Mouse (Mus musculus) Patski (cell line): ENCODE data around the gene 2200002J24Rik. TPM values are rescaled to one million over a fixed set of nuclear protein-coding genes. Genes with fewer than 3 reads are reported as not detected.
A peak's percentile ranks its signal among the peaks of the same experiment; 100 is the strongest.
"Not testable (repeated sequence)": the region's sequence is repeated elsewhere in the genome, so short reads cannot be mapped to it uniquely, and the experiment has no call there.

Source experiments
- ATAC-seq: fragments of 100-300 bp; one replicate; pipeline ENCODE4 v1.8.0; 2021
- CTCF ChIA-PET: fragments of 350-600 bp; sonication (Branson Sonifier 250); formaldehyde crosslinking; loops from one replicate; lab custom pipeline; 2022; ENCODE audit warnings: inconsistent platforms; lab: Charles Lee
- POLR2A ChIA-PET: fragments of 350-600 bp; sonication (Branson Sonifier 250); formaldehyde crosslinking; loops from one replicate; lab custom pipeline; 2022; ENCODE audit warnings: antibody characterized with exemption, inconsistent platforms; lab: Charles Lee
- DNase-seq: peaks from one replicate; pipeline ENCODE4 v3.0.0-alpha.2; 2011; ENCODE audit warnings: low read depth, low spot score
- H3K27me3 ChIP-seq: fragments of 371-371 bp; one replicate; pipeline ENCODE4 v1.5.1; 2021
- CTCF ChIP-seq: fragments of 100-300 bp; IDR thresholded peaks from one replicate; pipeline ENCODE4 v1.5.1; 2021
- in situ Hi-C: fragments of 300-500 bp; cut with MboI; formaldehyde crosslinking; loops from 3 replicates; pipeline ENCODE4 v1.11.1; 2018; ENCODE audit warnings: low pct_unique_long_range_greater_than_20kb, mixed read lengths
- polyA plus RNA-seq: library from polyadenylated mRNA; unstranded; gene quantifications from one replicate; pipeline ENCODE4 v1.2.3, GENCODE M21; 2021

The 2200002J24Rik gene
- polyA plus RNA-seq, 1 experiment from 2014 or later = 0.13 TPM

DNA sequence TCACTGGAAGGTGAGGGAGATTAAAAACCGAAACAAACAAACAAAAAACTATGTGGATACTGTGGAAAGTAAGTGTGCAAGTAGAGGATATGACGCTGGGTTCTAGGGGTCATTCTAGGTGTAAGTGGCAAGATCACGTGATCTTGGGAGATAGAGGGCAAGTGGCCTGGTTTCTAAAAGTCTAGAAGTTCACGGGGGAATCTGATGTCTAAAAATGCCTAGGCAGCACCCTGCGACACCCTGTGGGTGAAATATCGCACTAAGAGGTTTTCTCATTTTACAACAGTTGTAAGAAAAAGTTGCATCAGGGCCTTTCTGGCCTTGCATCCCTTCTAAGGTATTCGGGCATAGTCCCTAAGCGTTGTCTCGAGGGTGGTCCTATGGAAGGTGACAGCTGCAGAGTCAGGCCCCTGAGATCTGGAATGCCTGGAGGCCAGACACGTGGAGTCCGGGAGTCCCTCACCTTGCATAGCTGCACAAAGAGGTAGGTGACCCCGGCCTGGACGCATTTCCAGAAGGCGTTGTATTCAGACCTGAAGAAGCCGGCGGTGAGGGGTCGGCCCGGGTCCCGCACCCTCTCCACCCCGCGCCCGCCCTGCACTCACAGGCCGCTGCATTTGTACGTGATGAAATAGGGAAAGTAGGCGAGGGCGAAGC lies 30.1 kb downstream of the 2200002J24Rik start:
- no peaks in the 10 kb centered on the region for H3K27me3 ChIP-seq
- in situ Hi-C loops = no loop called here
- DNase-seq (no peak), ATAC-seq (peak; percentile 9)
- TF ChIP-seq CTCF = no peak
- CTCF ChIA-PET = interaction anchor here (3.6 kb wide), 1 partner anchor 17 kb away, joined by 19 read pairs; no protein-coding TSS in a partner anchor
- POLR2A ChIA-PET = interaction anchor here (0.6 kb wide), 1 partner anchor 13 kb away, joined by 3 read pairs; no protein-coding TSS in a partner anchor

DNA sequence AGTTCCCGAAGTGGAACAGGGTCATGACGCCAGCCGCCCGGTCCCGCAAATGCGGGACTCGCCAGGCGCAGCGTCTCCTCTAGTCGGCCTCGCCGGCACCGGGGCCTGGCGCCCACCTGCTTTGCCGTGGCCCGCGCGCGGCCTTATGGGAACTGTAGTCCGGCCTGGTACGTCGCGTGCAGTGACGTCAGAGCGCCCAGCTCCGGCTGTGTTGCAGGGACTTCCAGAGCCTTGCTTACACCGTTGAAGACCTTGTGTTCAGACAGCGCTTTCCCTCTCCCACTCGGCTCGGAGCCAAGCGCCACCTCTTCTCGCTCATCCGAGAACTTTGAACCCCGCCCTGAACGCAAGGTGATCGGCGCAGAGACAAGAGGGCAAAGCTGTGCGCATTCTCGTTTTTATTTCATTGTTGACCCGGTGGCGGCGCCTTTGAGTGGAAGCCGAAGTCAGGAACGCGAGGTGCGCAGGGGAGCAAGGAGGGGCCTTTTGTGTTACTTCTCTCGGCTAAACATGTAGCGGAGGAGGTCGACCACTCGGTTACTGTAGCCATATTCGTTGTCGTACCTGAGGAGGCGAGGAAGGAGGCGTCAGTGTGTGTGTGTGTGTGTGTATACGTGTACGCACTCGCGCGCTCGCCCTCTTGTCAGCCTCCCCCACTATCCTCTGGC lies 30.8 kb downstream of the 2200002J24Rik start, which contains the start of gene Tmem147:
Tmem147 (minus strand) TSS at position 145 of the 668 bp plus-strand sequence.
- in situ Hi-C loops = no loop called here
- peak; percentile 90 for ATAC-seq
- ChIA-PET CTCF (interaction anchor here (3.6 kb wide), 1 partner anchor 16 kb away, joined by 19 read pairs; no protein-coding TSS in a partner anchor), POLR2A (interaction anchor here (0.6 kb wide), 2 partner anchors 14 to 251 kb away, joined by 3 read pairs; no protein-coding TSS in a partner anchor)
- no peak for TF ChIP-seq CTCF
- no peaks in the 10 kb centered on the region for H3K27me3 ChIP-seq
- DNase-seq = peak; percentile 70

DNA sequence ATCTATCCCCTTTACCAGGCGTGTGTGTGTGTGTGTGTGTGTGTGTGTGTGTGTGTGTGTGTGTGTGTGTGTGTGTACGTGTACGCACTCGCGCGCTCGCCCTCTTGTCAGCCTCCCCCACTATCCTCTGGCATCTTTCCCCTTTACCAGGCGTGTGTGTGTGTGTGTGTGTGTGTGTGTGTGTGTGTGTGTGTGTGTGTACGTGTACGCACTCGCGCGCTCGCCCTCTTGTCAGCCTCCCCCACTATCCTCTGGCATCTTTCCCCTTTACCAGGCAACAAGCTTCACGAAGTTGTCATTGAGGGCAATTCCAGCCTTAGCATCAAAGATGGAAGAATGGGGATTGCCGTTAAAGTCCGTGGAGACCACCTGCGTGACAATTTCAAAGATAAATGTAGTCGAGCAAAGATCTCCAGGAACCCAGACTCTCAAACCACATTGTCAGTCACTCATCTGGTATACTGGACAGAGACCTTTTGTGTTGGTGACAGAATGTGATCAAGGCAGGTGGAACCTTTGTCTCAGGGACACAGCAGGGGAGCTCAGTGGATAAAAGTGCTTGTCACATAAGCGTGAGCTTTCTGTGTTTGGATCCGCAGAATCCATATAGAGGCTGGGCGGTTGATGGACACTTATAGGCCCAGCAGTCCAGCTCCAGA lies 31.5 kb downstream of the 2200002J24Rik start:
- ChIA-PET POLR2A (interaction anchor here (0.5 to 1.5 kb wide), 3 partner anchors 20 to 252 kb away, joined by 3 to 4 read pairs (median 4); no protein-coding TSS in a partner anchor), CTCF (interaction anchor here (3.6 kb wide), 1 partner anchor 16 kb away, joined by 19 read pairs; no protein-coding TSS in a partner anchor)
- in situ Hi-C loops, H3K27me3 ChIP-seq, DNase-seq, ATAC-seq: not testable (repeated sequence)

DNA sequence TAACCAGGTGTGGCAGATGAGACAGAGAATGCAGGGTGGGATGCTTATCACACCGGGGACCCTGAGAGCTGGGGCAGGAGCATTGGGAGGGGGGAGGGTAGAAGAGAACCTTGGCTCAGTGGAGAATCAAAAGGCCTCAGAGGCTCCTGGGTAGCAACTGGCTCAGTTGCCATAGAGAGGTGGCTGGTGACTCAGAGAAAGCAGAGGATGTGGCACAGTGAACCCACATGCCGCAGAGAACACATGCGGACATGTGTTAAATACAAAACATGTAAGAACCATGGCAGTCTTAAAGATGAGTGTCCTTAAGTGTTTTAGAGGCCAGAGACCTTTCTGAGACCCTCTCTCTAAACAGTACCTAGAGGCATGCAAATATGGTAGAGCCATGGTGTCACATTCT lies 37.5 kb downstream of the 2200002J24Rik start:
- ChIA-PET CTCF (interaction anchor here (0.6 kb wide), 1 partner anchor 9 kb away, joined by 3 read pairs; no protein-coding TSS in a partner anchor), POLR2A (no interaction called here)
- H3K27me3 ChIP-seq = no peaks in the 10 kb centered on the region
- in situ Hi-C loops = no loop called here
- TF ChIP-seq CTCF = no peak
- DNase-seq = no peak
- no peak for ATAC-seq

DNA sequence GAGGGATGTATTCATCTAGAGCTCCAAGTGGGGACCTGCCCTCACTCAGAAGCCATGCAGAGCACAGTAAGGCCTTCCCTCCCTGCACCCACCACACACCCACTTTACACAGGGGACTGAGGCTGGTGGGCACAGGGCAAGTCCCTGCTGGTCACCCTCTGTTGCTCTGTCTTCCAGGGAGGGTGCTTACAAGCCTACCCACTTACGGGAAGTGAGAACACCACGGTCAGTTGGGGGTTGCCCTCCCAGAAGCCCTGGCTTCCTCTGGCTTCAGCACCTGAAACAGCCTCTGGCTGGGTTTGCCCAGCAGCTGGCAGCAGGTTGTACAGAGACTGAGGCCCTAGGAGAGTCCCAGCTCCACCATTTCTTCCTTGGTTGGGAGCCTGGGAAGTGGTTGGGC lies 43.8 kb downstream of the 2200002J24Rik start:
- ATAC-seq, DNase-seq, H3K27me3 ChIP-seq, in situ Hi-C loops, POLR2A ChIA-PET, CTCF ChIA-PET: not testable (repeated sequence)

DNA sequence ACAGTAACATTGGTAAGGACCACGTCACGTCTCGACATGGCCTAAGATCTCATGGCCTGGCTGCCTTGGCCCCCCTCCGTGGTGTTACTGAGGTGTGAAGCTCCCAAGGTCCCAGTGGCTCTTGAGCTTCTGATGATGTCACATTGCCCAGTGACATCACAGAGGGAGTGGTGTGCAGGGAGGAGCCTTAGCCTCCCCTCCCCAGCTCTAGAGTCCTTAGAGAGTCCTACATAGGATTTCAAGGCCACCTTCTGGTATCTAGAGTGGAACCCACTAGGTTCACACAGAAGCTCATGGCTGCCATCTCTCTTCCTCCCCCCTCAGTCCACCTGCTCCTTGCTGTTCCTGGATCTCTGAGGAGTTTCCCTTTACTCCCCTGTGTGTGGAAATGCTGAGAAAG lies 44.9 kb downstream of the 2200002J24Rik start, which contains the start of gene Gapdhs:
Gapdhs (minus strand) TSS at position 65 of the 400 bp plus-strand sequence.
- ATAC-seq, H3K27me3 ChIP-seq, DNase-seq, POLR2A ChIA-PET, in situ Hi-C loops: not testable (repeated sequence)
- CTCF ChIA-PET = interaction anchor here (4.3 kb wide), 1 partner anchor 13 kb away, joined by 19 read pairs; the partner anchor contains the start of gene Tmem147

DNA sequence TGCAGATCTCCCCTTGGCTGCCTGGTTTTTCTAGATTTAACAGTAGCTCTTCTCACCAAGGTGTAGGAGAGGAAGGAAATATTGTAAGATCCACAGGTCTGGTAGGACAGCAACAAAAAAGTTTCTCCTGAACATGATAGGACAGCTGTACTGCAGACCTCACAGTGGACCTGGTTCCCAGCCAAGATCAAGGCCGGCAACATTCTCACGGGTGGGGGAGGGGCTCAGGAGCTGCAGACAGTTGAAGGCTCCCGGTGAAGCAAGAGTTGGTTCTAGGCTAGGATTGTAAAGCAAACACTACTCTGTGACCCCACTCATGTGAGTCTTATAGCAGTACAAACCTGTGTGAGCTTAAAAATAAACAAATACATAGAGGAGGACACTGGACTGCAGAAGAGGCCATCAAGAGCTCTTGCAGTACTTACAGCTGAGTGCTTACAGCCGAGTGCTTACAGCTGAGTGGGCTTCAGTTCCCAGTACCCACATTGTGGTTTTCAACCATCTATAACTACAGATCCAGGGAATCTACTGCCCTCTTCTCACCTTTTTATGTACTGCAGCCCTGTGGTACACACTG lies 45.4 kb downstream of the 2200002J24Rik start:
- no peak for DNase-seq
- H3K27me3 ChIP-seq = no peaks in the 10 kb centered on the region
- POLR2A ChIA-PET = no interaction called here
- in situ Hi-C loops = no loop called here
- no peak for ATAC-seq
- TF ChIP-seq CTCF = no peak
- CTCF ChIA-PET = interaction anchor here (4.3 kb wide), 1 partner anchor 13 kb away, joined by 19 read pairs; the partner anchor contains the start of gene Tmem147

DNA sequence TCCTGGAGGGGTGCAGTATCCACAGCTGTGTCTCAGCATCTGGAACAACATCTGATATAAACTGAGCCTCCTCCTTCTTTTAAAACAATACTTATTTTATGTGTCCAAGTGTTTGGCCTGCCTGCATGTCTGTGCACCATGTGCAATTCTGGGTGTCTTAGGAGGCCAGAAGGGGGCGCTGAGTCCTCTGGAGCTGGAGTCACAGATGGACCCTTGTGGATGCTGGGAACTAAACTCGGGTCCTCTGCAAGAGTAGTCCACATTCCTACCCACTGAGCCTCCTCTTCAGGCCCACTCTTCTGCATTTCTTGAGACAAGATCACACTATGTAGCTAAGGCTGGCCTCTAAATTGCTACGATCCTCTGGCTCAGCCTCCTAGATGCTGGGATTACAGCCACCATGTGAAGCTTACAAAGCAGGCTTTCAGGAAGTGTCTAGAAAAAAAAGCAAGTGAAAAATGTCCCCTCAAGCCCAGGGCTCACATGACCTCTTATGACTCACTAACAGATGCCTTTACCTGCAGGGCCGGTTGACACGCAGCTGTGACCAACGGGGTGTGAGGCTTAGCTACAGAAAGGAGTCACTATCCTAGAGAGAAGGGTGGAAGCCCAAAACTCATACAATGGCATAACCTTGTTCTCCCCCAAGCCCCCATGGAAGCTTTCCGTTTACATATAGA lies 48.9 kb downstream of the 2200002J24Rik start:
- ATAC-seq (no peak), DNase-seq (no peak)
- POLR2A ChIA-PET = no interaction called here
- H3K27me3 ChIP-seq = no peaks in the 10 kb centered on the region
- no peak for TF ChIP-seq CTCF
- in situ Hi-C loops = no loop called here
- CTCF ChIA-PET = interaction anchor here (2.5 to 4.3 kb wide), 2 partner anchors 11 to 17 kb away, joined by 9 to 19 read pairs; partner anchors contain the start of gene Tmem147

Other genes starting within 250 kb of the 2200002J24Rik start
- gene Kirrel2, start 241.2 kb upstream of the 2200002J24Rik start, polyA plus RNA-seq = not detected
- not detected for gene Nphs1, start 240.6 kb upstream of the 2200002J24Rik start, polyA plus RNA-seq
- 0.05 TPM for gene Prodh2, start 205.3 kb upstream of the 2200002J24Rik start, polyA plus RNA-seq
- 5.4 TPM for gene Arhgap33, start 163.9 kb upstream of the 2200002J24Rik start, polyA plus RNA-seq
- 29.8 TPM for gene Hspb6, start 146.7 kb upstream of the 2200002J24Rik start, polyA plus RNA-seq
- gene Proser3, start 146.6 kb upstream of the 2200002J24Rik start, polyA plus RNA-seq = 19.5 TPM
- gene Lin37, start 139.1 kb upstream of the 2200002J24Rik start, polyA plus RNA-seq = 36.4 TPM
- 47.8 TPM for gene U2af1l4, start 135.6 kb upstream of the 2200002J24Rik start, polyA plus RNA-seq
- 3.6 TPM for gene Gm49396, start 135.6 kb upstream of the 2200002J24Rik start, polyA plus RNA-seq
- gene Psenen, start 135.3 kb upstream of the 2200002J24Rik start, polyA plus RNA-seq = 104 TPM
- gene Igflr1, start 133.5 kb upstream of the 2200002J24Rik start, polyA plus RNA-seq = 1.0 TPM
- gene Kmt2b, start 110.2 kb upstream of the 2200002J24Rik start, polyA plus RNA-seq = 40.7 TPM
- 1.9 TPM for gene Zbtb32, start 100.0 kb upstream of the 2200002J24Rik start, polyA plus RNA-seq
- gene Upk1a, start 86.1 kb upstream of the 2200002J24Rik start, polyA plus RNA-seq = 0.47 TPM
- gene Cox6b1, start 72.8 kb upstream of the 2200002J24Rik start, polyA plus RNA-seq = 1,119 TPM
- not detected for gene Etv2, start 63.1 kb upstream of the 2200002J24Rik start, polyA plus RNA-seq
- 92.6 TPM for gene Rbm42, start 48.6 kb upstream of the 2200002J24Rik start, polyA plus RNA-seq
- 13.3 TPM for gene Haus5, start 33.9 kb upstream of the 2200002J24Rik start, polyA plus RNA-seq
- not detected for gene Pmis2, start 27.3 kb upstream of the 2200002J24Rik start, polyA plus RNA-seq
- not detected for gene Atp4a, start 13.3 kb downstream of the 2200002J24Rik start, polyA plus RNA-seq
- gene Tmem147, start 30.6 kb downstream of the 2200002J24Rik start, polyA plus RNA-seq = 177 TPM
- 0.46 TPM for gene Gapdhs, start 44.8 kb downstream of the 2200002J24Rik start, polyA plus RNA-seq
- 8.5 TPM for gene Sbsn, start 52.5 kb downstream of the 2200002J24Rik start, polyA plus RNA-seq
- 0.26 TPM for gene Dmkn, start 64.8 kb downstream of the 2200002J24Rik start, polyA plus RNA-seq
- not detected for gene Krtdap, start 89.0 kb downstream of the 2200002J24Rik start, polyA plus RNA-seq
- not detected for gene Ffar2, start 124.8 kb downstream of the 2200002J24Rik start, polyA plus RNA-seq
- gene Ffar3, start 157.3 kb downstream of the 2200002J24Rik start, polyA plus RNA-seq = not detected
- gene Ffar1, start 162.6 kb downstream of the 2200002J24Rik start, polyA plus RNA-seq = not detected
- gene Cd22, start 181.4 kb downstream of the 2200002J24Rik start, polyA plus RNA-seq = not detected
- gene Mag, start 215.9 kb downstream of the 2200002J24Rik start, polyA plus RNA-seq = not detected
- gene Hamp2, start 225.8 kb downstream of the 2200002J24Rik start, polyA plus RNA-seq = not detected
- not detected for gene Hamp, start 245.1 kb downstream of the 2200002J24Rik start, polyA plus RNA-seq